In genomic region chr6:49074117-49074490, GRCm38 (mm10) we compare ENCODE assay signal across 8 mouse cellular contexts. TPM values are rescaled to one million over a fixed set of nuclear protein-coding genes. Genes with fewer than 3 reads are reported as not detected.
DNase-seq lines count a peak whose midpoint lies in the region; ATAC-seq and TF ChIP-seq lines count a peak whose summit lies in the region.

No protein-coding gene starts in this region.

- H3K27me3 ChIP-seq in CH12.LX (replicated peaks), result peaks cover 1% of the 10 kb centered on the region
- no peaks in the 10 kb centered on the region for H3K27me3 ChIP-seq in intestine, embryonic 15.5 days (replicated peaks)

- peak overlapping the region; percentile 89 to 99 (median 95) for H3K4me3 ChIP-seq in CH12.LX (replicated peaks in 1 of 3; ENCODE audit: low read depth in 2 of 3, low read length in 2 of 3, poor library complexity in 1 of 3)
- H3K4me3 ChIP-seq in embryonic fibroblast, embryonic 13.5 days (ENCODE audit: insufficient read depth, low read length), result peak overlapping the region; percentile 87
- peak overlapping the region; percentile 66 for H3K4me3 ChIP-seq in intestine, embryonic 15.5 days (replicated peaks)

- dilution Hi-C loops in CH12.LX (cut with MboI; ENCODE audit: extremely low pct_ligation_motif_present, extremely low pct_unique_long_range_greater_than_20kb, low sequenced_read_pairs), result no loop called here

- H3K36me3 ChIP-seq in CH12.LX (replicated peaks in 1 of 2; ENCODE audit: control insufficient read depth in 1 of 2, insufficient read depth in 1 of 2, low read length in 1 of 2), result peaks cover 3 to 30% of the 10 kb centered on the region in 2 experiments
- H3K36me3 ChIP-seq in intestine, embryonic 15.5 days, result no peaks in the 10 kb centered on the region

- ATAC-seq in intestine, embryonic 15.5 days, result peak; percentile 63

- intact Hi-C loops in heart, postnatal 10 days (cut with DNase I), result loop anchor here (2.0 to 5.0 kb wide), 2 partner anchors 23 to 133 kb away; no protein-coding TSS in a partner anchor

- peaks cover 48% of the 10 kb centered on the region for H3K79me2 ChIP-seq in CH12.LX (replicated peaks; ENCODE audit: control insufficient read depth, extremely low read depth, insufficient read depth, poor library complexity, severe bottlenecking)

- no peaks in the 10 kb centered on the region for H3K9me3 ChIP-seq in CH12.LX (replicated peaks; ENCODE audit: low read length)
- no peaks in the 10 kb centered on the region for H3K9me3 ChIP-seq in intestine, embryonic 15.5 days

- in situ Hi-C loops in CH12.LX (cut with MboI; ENCODE audit: low pct_ligation_motif_present, low pct_unique_long_range_greater_than_20kb, low sequenced_read_pairs), result loop anchor here (10.0 kb wide), 1 partner anchor 61 kb away; no protein-coding TSS in a partner anchor

- no peak for TF ChIP-seq RAD21 in CH12.LX (IDR thresholded peaks at IDR 0.05; ENCODE audit: low read depth, low read length)

- TF ChIP-seq CTCF in CH12.LX (conservative IDR thresholded peaks at IDR 0.05 in 1 of 2, IDR thresholded peaks at IDR 0.05 in 1 of 2; ENCODE audit: low read depth in 2 of 2, low read length in 2 of 2), result no peak
- no peak for TF ChIP-seq CTCF in embryonic fibroblast, embryonic 13.5 days (IDR thresholded peaks at IDR 0.05; ENCODE audit: borderline replicate concordance, insufficient read depth, low read length)

- WGBS in intestine, embryonic 15.5 days, result under 1% methylated on average over 19 of the region's 19 CpGs

- no peak for TF ChIP-seq POLR2A in CH12.LX (IDR thresholded peaks at IDR 0.05; ENCODE audit: low read depth, low read length)
- no peak for TF ChIP-seq POLR2A in embryonic fibroblast, embryonic 13.5 days (IDR thresholded peaks at IDR 0.05; ENCODE audit: low read depth, low read length)

- H3K27ac ChIP-seq in CH12.LX (ENCODE audit: insufficient read depth, low read depth), result peak overlapping the region; percentile 50
- no peak overlapping the region for H3K27ac ChIP-seq in embryonic fibroblast, embryonic 13.5 days (ENCODE audit: insufficient read depth, low read length)
- peak overlapping the region; percentile 76 for H3K27ac ChIP-seq in intestine, embryonic 15.5 days

- no peak for TF ChIP-seq EP300 in CH12.LX (IDR thresholded peaks at IDR 0.05; ENCODE audit: low read length)

- DNase-seq in heart, adult 8-10 months (ENCODE audit: low spot score), result peak; percentile 6
- DNase-seq in heart, postnatal 10 days, result no peak
- DNase-seq in CH12.LX (ENCODE audit: extremely low read depth), result no peak
- DNase-seq in mesoderm, embryonic 11.5 days (ENCODE audit: low read depth, low spot score), result peak; percentile 37
- DNase-seq in cerebellum, postnatal 4 days (ENCODE audit: low spot score in 2 of 2), result no peak
- DNase-seq in frontal cortex, postnatal 10 days (ENCODE audit: low spot score in 2 of 2), result no peak

- peak overlapping the region; percentile 78 for H3K9ac ChIP-seq in CH12.LX (ENCODE audit: insufficient read depth, low read depth)
- H3K9ac ChIP-seq in intestine, embryonic 15.5 days, result peak overlapping the region; percentile 72

- peaks cover 0 to 29% of the 10 kb centered on the region in 2 experiments; a peak in 2 of 4 replicates for H3K4me1 ChIP-seq in CH12.LX (ENCODE audit: control insufficient read depth in 1 of 2, insufficient read depth in 2 of 2)
- H3K4me1 ChIP-seq in embryonic fibroblast, embryonic 13.5 days (ENCODE audit: control insufficient read depth, insufficient read depth, low read length), result peaks cover 5% of the 10 kb centered on the region
- peaks cover 7% of the 10 kb centered on the region for H3K4me1 ChIP-seq in intestine, embryonic 15.5 days (replicated peaks)

- peak overlapping the region; percentile 98 for H3K4me2 ChIP-seq in CH12.LX (ENCODE audit: insufficient read depth, low read depth, poor library complexity, severe bottlenecking)
- peak overlapping the region; percentile 71 for H3K4me2 ChIP-seq in intestine, embryonic 15.5 days (replicated peaks)

TF ChIP-seq in CH12.LX, 34 proteins besides CTCF, POLR2A, EP300 and RAD21:
- no peak for TF ChIP-seq SIN3A (IDR thresholded peaks at IDR 0.05; ENCODE audit: low read length)
- TF ChIP-seq UBTF (IDR thresholded peaks at IDR 0.05; ENCODE audit: low read depth, low read length), result 0 out of 2 replicates have a peak, but pooled peaks have one; percentile 7

RNA-seq across cellular contexts. Expression of gene Malsu1, which starts 0.5 kb away (rescaled TPM):
- total RNA-seq in heart, adult 8-10 months (2022), result 10 to 100 TPM; 23.4 to 39.8 (median 36.9) TPM
- 10 to 100 TPM; 33.1 to 35.1 TPM for total RNA-seq in heart, postnatal 10 days (2021)
- total RNA-seq in CH12.LX (2012; rRNA removed), result 35.4 and 39.0 TPM in 2 replicates
- total RNA-seq in CH12.LX (2014; rRNA removed), result 57.1 and 59.6 TPM in 2 replicates
- 73.5 and 78.7 TPM in 2 replicates for polyA plus RNA-seq in CH12.LX (2012; ENCODE audit: insufficient read length, low read depth)
- 26.8 and 33.4 TPM in 2 replicates for polyA plus RNA-seq in embryonic fibroblast, embryonic 13.5 days (2011; ENCODE audit: insufficient read length, low read depth, missing spikeins)
- polyA plus RNA-seq in intestine, embryonic 15.5 days (2015; fragmentation: Nextera tagmentation; extraction: Ambion mirVana), result 66.9 and 78.7 TPM in 2 replicates

RNA-seq across cellular contexts. Expression of gene Gpnmb, which starts 37.8 kb away (rescaled TPM):
- total RNA-seq in heart, adult 8-10 months (2022), result 1 to 10 TPM in 2 of 4 experiments, under 1 TPM in 2; 0.63 to 1.5 (median 1.1) TPM
- under 1 TPM; 0.43 to 0.52 TPM for total RNA-seq in heart, postnatal 10 days (2021)
- 0.08 TPM in 1 of 2 replicates, not detected in the other for total RNA-seq in CH12.LX (2012; rRNA removed)
- not detected in 2 replicates for total RNA-seq in CH12.LX (2014; rRNA removed)
- 0.24 TPM in 1 of 2 replicates, not detected in the other for polyA plus RNA-seq in CH12.LX (2012; ENCODE audit: insufficient read length, low read depth)
- 29.1 and 33.1 TPM in 2 replicates for polyA plus RNA-seq in embryonic fibroblast, embryonic 13.5 days (2011; ENCODE audit: insufficient read length, low read depth, missing spikeins)
- polyA plus RNA-seq in intestine, embryonic 15.5 days (2015; fragmentation: Nextera tagmentation; extraction: Ambion mirVana), result 0.13 and 0.20 TPM in 2 replicates

Comparison
In these comparisons a context has a peak if more than half of its experiments do, and no peak if none do; other contexts are left out.
1. DNase-seq: peak in heart, adult 8-10 months (single experiment) and mesoderm, embryonic 11.5 days (single experiment); none in heart, postnatal 10 days (0 of 2), CH12.LX (single experiment), cerebellum, postnatal 4 days (0 of 2) and frontal cortex, postnatal 10 days (0 of 2).
2. Peak in every context shown above with its lines, with median percentiles within 50 percentile points of each other: H3K4me3 ChIP-seq.